Mouse (Mus musculus) gastrocnemius, adult 18-20 months (tissue): ENCODE measurements around the gene Eef2k. TPM values are rescaled to one million over a fixed set of nuclear protein-coding genes. Genes with fewer than 3 reads are reported as not detected.
A peak's percentile ranks its signal among the peaks of the same experiment; 100 is the strongest.

Source experiments
- DNase-seq: peaks from one replicate; pipeline ENCODE4 v3.0.0; 2021; ENCODE audit warnings: low spot score
- total RNA-seq, 2 experiments: library from RNA; stranded (reverse); gene quantifications; 2 replicates each; pipeline ENCODE4 v1.2.3; 2021

The Eef2k gene
- total RNA-seq, 2 experiments from 2014 or later: 59.7 to 60.4 TPM

- no peak for DNase-seq
Observed at GRCm38 (mm10) chr7:120843852-120844435, 1.3 kb downstream of the Eef2k start.

GRCm38 (mm10) chr7:120844689-120845088 is 2.1 kb downstream of the Eef2k start:
- no peak for DNase-seq

- DNase-seq: no peak
Observed at GRCm38 (mm10) chr7:120848831-120849512, 6.3 kb downstream of the Eef2k start.

GRCm38 (mm10) chr7:120850165-120850564 is 7.5 kb downstream of the Eef2k start:
- no peak for DNase-seq

GRCm38 (mm10) chr7:120859854-120860253 is 17.2 kb downstream of the Eef2k start:
- DNase-seq: no peak

- DNase-seq: no peak
Observed at GRCm38 (mm10) chr7:120860799-120861487, 18.3 kb downstream of the Eef2k start.

GRCm38 (mm10) chr7:120861488-120862047 is 18.9 kb downstream of the Eef2k start:
- DNase-seq: no peak

GRCm38 (mm10) chr7:120862196-120862595 is 19.6 kb downstream of the Eef2k start:
- DNase-seq: no peak

GRCm38 (mm10) chr7:120862626-120863025 is 20.0 kb downstream of the Eef2k start:
- no peak for DNase-seq

- DNase-seq: no peak
Observed at GRCm38 (mm10) chr7:120863476-120863875, 20.8 kb downstream of the Eef2k start.

GRCm38 (mm10) chr7:120865100-120865499 is 22.5 kb downstream of the Eef2k start:
- DNase-seq: no peak

- DNase-seq: peak; percentile 51
Observed at GRCm38 (mm10) chr7:120865832-120866231, 23.2 kb downstream of the Eef2k start.

- DNase-seq: no peak
Observed at GRCm38 (mm10) chr7:120866684-120867083, 24.1 kb downstream of the Eef2k start.

- DNase-seq: no peak
Observed at GRCm38 (mm10) chr7:120867720-120868119, 25.1 kb downstream of the Eef2k start.

GRCm38 (mm10) chr7:120869883-120870282 is 27.3 kb downstream of the Eef2k start:
- no peak for DNase-seq

- no peak for DNase-seq
Observed at GRCm38 (mm10) chr7:120870431-120871008, 27.9 kb downstream of the Eef2k start.

- peak; percentile 47 for DNase-seq
Observed at GRCm38 (mm10) chr7:120873083-120873482, 30.5 kb downstream of the Eef2k start.

- peak; percentile 63 for DNase-seq
Observed at GRCm38 (mm10) chr7:120874021-120874420, 31.4 kb downstream of the Eef2k start.

GRCm38 (mm10) chr7:120874764-120875539 is 32.3 kb downstream of the Eef2k start:
- no peak for DNase-seq

GRCm38 (mm10) chr7:120875540-120876388 is 33.1 kb downstream of the Eef2k start:
- DNase-seq: no peak
